Mouse (Mus musculus) hindbrain, embryonic 11.5 days (tissue): Measurements from ENCODE around the gene Slc17a8. TPM values are rescaled to one million over a fixed set of nuclear protein-coding genes. Genes with fewer than 3 reads are reported as not detected.
A peak's percentile ranks its signal among the peaks of the same experiment; 100 is the strongest.

Experiments used
- ATAC-seq: fragments of 200-750 bp; cut with Nextera tagmentation; 2 replicates; pipeline ENCODE4 v1.8.0; 2017; ENCODE audit warnings: mild to moderate bottlenecking, moderate TSS enrichment, moderate library complexity; ENCODE audit not compliant: low FRiP score
- DNase-seq: peaks from one replicate; pipeline ENCODE4 v3.0.0-alpha.2; 2015; ENCODE audit warnings: low spot score
- H3K27ac ChIP-seq: fragments of 300-500 bp; sonication (generic); 2 replicates; pipeline ENCODE4 v1.5.1; 2014; ENCODE audit warnings: mild to moderate bottlenecking, low read depth, low read length
- H3K27me3 ChIP-seq: fragments of 300-500 bp; sonication (generic); 2 replicates; pipeline ENCODE4 v1.6.1; 2014; ENCODE audit warnings: mild to moderate bottlenecking, low read length, moderate library complexity, mixed read lengths; ENCODE audit not compliant: control insufficient read depth, insufficient read depth
- H3K36me3 ChIP-seq: fragments of 300-500 bp; sonication (generic); 2 replicates; pipeline ENCODE4 v1.6.1; 2014; ENCODE audit warnings: mild to moderate bottlenecking, low read length, moderate library complexity, mixed read lengths; ENCODE audit not compliant: control insufficient read depth, insufficient read depth
- H3K4me1 ChIP-seq: fragments of 300-500 bp; sonication (generic); replicated peaks from 2 replicates; pipeline ENCODE4 v1.6.1; 2014; ENCODE audit warnings: low read length, mixed read lengths; ENCODE audit not compliant: control insufficient read depth, insufficient read depth
- H3K4me2 ChIP-seq: fragments of 300-500 bp; sonication (generic); replicated peaks from 2 replicates; pipeline ENCODE4 v1.6.1; 2014; ENCODE audit warnings: mild to moderate bottlenecking, low read depth, low read length
- H3K4me3 ChIP-seq: fragments of 300-500 bp; sonication (generic); 2 replicates; pipeline ENCODE4 v1.5.1; 2014; ENCODE audit warnings: low read depth, low read length
- H3K9ac ChIP-seq: fragments of 300-500 bp; sonication (generic); 2 replicates; pipeline ENCODE4 v1.6.1; 2014; ENCODE audit warnings: low read depth, low read length
- H3K9me3 ChIP-seq: fragments of 300-500 bp; sonication (generic); 2 replicates; pipeline ENCODE4 v1.6.1; 2016; ENCODE audit warnings: low read length; ENCODE audit not compliant: control insufficient read depth
- WGBS: fragments of 180-500 bp; shearing (Covaris S2); extraction: QIAGEN DNeasy Blood & Tissue Kit; methylation state at CpG from one replicate; pipeline ENCODE4 v1.1.7; 2014; 5-methylcytosine and 5-hydroxymethylcytosine counted together
- polyA plus RNA-seq: library from polyadenylated mRNA; unstranded; fragments of >200 nt; fragmentation: Nextera tagmentation; extraction: Ambion mirVana; gene quantifications from 2 replicates; pipeline ENCODE4 v1.2.1, GENCODE M21; 2014

Gene Slc17a8
- polyA plus RNA-seq, 1 experiment from 2014 or later = 2.0 TPM

DNA sequence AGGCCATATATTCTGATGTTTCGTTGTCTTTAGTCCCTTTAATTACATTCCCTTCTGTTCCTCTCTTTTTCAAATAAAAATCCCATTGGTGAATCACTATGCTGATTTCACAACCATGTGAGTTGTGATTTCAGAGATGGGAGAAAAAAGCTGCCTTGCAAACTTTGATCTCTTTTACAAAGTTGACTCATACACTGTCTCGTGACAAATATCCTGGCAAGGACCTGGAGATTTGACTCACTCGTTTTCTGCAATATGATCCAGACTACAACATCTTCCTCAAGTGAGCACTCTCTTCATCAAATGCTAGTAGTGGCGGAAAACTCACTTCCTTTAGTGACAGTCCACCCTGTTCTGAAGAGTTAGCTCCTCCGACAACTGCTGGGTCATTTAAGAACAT is 21.7 kb downstream of the Slc17a8 start:
- ATAC-seq (no peak), DNase-seq (no peak)
- WGBS = 88% methylated on average over 5 of the region's 5 CpGs
- no peaks in the 10 kb centered on the region for H3K9me3 ChIP-seq
- H3K36me3 ChIP-seq = no peaks in the 10 kb centered on the region
- no peaks in the 10 kb centered on the region for H3K27me3 ChIP-seq
- no peak overlapping the region for H3K9ac ChIP-seq
- H3K4me1 ChIP-seq = no peaks in the 10 kb centered on the region
- no peak overlapping the region for H3K4me2 ChIP-seq
- H3K4me3 ChIP-seq = no peak overlapping the region
- H3K27ac ChIP-seq = no peak overlapping the region

DNA sequence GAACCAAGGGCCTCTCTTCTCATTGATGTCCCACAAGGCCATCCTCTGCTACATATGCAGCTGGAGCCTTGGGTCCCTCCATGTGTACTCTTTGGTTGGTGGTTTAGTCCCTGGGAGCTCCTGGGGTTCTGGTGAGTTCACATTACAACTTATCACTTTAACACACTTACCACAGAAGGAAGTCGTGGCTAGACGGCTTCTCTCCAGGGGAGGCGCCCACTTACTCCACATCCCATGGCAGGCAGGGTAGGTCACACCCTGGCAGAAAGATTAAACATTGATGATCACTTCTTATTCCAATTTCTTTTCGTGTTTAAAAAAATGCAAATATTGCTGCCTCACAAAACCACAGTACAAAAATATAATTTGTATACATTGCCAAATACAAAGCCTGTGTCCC is 23.8 kb downstream of the Slc17a8 start:
- no peaks in the 10 kb centered on the region for H3K4me1 ChIP-seq
- H3K4me3 ChIP-seq = no peak overlapping the region
- H3K27ac ChIP-seq = no peak overlapping the region
- no peak for ATAC-seq
- no peak for DNase-seq
- no peaks in the 10 kb centered on the region for H3K27me3 ChIP-seq
- no peak overlapping the region for H3K4me2 ChIP-seq
- no peak overlapping the region for H3K9ac ChIP-seq
- H3K9me3 ChIP-seq = no peaks in the 10 kb centered on the region
- WGBS = 83% methylated on average over 4 of the region's 4 CpGs
- no peaks in the 10 kb centered on the region for H3K36me3 ChIP-seq

DNA sequence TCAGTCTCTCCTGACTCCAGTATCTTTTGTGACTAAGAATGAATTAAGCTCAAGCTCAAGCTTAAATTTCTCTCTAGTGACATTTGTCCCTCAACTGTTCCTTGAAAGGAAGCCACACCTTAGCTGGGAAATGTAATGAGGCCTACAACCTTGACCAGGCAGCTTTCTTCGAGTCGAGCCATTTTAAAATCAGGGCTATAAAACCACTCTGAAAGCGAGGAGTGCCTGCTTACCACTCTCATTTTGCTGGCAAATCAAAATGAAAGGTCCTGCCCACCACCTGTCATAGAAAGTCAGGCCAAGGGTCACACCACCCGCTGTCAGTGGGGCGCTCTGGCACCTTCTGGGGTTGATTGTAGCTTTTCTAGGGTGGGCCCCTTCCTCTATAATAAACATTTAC is 25.1 kb downstream of the Slc17a8 start:
- no peak for DNase-seq
- H3K9me3 ChIP-seq = no peaks in the 10 kb centered on the region
- no peak for ATAC-seq
- H3K36me3 ChIP-seq = no peaks in the 10 kb centered on the region
- no peaks in the 10 kb centered on the region for H3K4me1 ChIP-seq
- 92% methylated on average over 5 of the region's 5 CpGs for WGBS
- no peaks in the 10 kb centered on the region for H3K27me3 ChIP-seq
- H3K4me3 ChIP-seq = no peak overlapping the region
- H3K9ac ChIP-seq = no peak overlapping the region
- H3K27ac ChIP-seq = no peak overlapping the region
- H3K4me2 ChIP-seq = no peak overlapping the region

DNA sequence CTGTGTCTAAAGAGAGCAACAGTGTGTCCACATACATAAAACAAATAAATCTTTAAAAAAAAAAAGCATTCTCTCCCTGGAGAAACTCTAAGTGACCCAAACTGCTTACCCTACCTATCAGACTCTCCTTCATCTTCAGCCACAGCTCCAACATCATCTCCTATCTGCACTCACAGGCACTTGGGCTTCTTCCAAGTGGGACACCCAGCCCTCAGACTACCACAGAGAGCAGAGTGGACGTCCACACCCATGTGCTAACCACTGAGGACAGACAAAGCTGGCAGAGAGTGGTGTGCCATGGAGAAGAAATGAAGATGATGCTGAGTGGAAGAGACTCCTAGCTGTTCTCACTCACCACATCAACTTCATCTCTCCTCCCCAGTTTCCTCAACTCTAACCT is 25.5 kb downstream of the Slc17a8 start:
- no peaks in the 10 kb centered on the region for H3K27me3 ChIP-seq
- H3K4me1 ChIP-seq = no peaks in the 10 kb centered on the region
- no peak overlapping the region for H3K9ac ChIP-seq
- 79% methylated on average over 1 of the region's 1 CpGs for WGBS
- H3K27ac ChIP-seq = no peak overlapping the region
- H3K36me3 ChIP-seq = no peaks in the 10 kb centered on the region
- DNase-seq (no peak), ATAC-seq (no peak)
- H3K4me2 ChIP-seq = no peak overlapping the region
- no peaks in the 10 kb centered on the region for H3K9me3 ChIP-seq
- H3K4me3 ChIP-seq = no peak overlapping the region

DNA sequence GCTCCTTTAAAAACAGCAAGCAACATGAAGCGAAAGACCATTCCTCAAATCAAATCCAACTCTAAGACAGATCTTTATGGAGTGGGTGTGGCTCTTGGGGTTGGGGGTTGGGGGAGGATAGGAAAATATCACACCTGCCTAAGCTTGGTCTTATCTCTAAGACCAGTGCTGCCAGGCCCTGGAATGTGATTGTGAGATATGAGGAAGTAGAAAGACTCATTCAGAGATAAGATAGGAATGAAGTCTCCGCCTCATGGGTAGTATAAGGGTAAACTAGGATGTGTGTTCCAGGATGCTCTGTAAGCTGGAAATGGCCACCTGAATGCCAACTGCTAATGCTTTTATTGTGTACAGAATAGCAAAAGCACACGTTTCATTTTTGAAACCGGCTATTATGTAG is 26.7 kb downstream of the Slc17a8 start:
- ATAC-seq (no peak), DNase-seq (no peak)
- Histone ChIP-seq H3K9ac (no peak overlapping the region), H3K9me3 (no peaks in the 10 kb centered on the region), H3K4me3 (no peak overlapping the region), H3K27ac (no peak overlapping the region), H3K36me3 (no peaks in the 10 kb centered on the region), H3K4me2 (no peak overlapping the region), H3K4me1 (no peaks in the 10 kb centered on the region), H3K27me3 (no peaks in the 10 kb centered on the region)
- 90% methylated on average over 4 of the region's 4 CpGs for WGBS

DNA sequence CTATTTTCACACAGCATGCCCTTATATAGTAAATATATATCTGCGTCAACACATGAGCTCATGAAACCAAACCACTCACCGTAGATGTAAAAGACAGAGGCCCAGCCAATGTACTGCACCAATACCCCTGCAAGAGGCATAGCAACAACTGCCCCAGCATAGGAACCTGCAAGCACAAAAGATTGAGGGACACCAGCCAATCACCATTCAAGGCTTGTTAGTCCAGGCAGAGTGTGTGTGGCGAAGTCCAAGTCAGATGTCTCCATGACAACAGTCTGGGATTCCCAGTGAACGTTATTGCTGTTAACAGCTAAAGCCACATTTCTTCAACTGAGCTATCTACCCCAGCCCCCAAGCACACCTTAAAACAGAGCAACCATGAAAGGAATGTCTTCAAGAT is 28.3 kb downstream of the Slc17a8 start:
- H3K27me3 ChIP-seq = no peaks in the 10 kb centered on the region
- H3K4me3 ChIP-seq = no peak overlapping the region
- no peaks in the 10 kb centered on the region for H3K36me3 ChIP-seq
- H3K4me2 ChIP-seq = no peak overlapping the region
- H3K9ac ChIP-seq = no peak overlapping the region
- H3K4me1 ChIP-seq = no peaks in the 10 kb centered on the region
- H3K9me3 ChIP-seq = no peaks in the 10 kb centered on the region
- DNase-seq = peak; percentile 24
- ATAC-seq = peak; percentile 53; the same call in 1 of the 2 replicates
- 50% methylated on average over 4 of the region's 4 CpGs for WGBS
- H3K27ac ChIP-seq = no peak overlapping the region

DNA sequence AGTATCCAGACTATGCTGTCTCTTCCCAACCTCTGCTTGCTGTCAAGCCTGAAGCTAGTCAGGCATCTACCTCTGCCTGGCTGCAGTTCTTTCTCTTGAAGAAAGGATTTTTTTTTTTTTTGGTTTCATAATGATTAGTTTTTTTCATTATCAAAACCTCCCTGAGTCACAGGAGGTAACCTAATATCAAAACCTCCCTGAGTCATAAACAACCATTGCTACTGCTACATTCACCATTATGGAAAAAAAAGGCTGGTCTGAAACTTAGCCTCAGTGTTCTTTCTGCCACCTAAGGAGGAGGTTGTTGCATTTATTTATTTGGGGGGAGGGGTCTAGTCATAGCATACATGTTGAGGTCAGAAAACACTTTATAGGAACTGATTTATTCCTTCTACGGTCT is 31.2 kb downstream of the Slc17a8 start:
- Histone ChIP-seq H3K4me3 (no peak overlapping the region), H3K27ac (no peak overlapping the region), H3K9me3 (no peaks in the 10 kb centered on the region), H3K4me2 (no peak overlapping the region), H3K4me1 (no peaks in the 10 kb centered on the region), H3K27me3 (no peaks in the 10 kb centered on the region), H3K9ac (no peak overlapping the region), H3K36me3 (no peaks in the 10 kb centered on the region)
- WGBS = 71% methylated on average over 1 of the region's 1 CpGs
- DNase-seq (no peak), ATAC-seq (no peak)

DNA sequence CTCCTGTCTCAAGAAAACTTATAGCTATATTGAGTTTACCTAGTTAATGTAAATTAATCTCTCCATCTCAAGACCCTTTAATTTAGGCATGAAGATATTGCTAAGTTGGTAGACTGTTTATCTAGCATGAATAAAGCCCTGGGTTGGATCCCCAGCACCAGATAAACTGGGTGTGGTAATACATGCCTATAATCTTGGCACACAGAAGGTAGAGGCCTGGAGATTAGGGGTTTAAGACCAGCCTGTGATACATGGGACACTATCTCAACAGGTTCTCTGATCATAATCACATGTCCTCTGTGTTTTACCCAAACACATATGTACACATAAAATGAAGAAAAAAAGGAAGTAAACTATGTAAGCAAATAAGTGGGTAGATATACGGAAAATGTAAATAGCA is 32.3 kb downstream of the Slc17a8 start:
- Histone ChIP-seq H3K4me2 (no peak overlapping the region), H3K4me1 (no peaks in the 10 kb centered on the region), H3K27ac (no peak overlapping the region), H3K36me3 (no peaks in the 10 kb centered on the region), H3K27me3 (no peaks in the 10 kb centered on the region), H3K4me3 (no peak overlapping the region), H3K9me3 (no peaks in the 10 kb centered on the region), H3K9ac (no peak overlapping the region)
- whole genome bisulfite sequencing = 93% methylated on average over 1 of the region's 1 CpGs
- DNase-seq (no peak), ATAC-seq (no peak)

DNA sequence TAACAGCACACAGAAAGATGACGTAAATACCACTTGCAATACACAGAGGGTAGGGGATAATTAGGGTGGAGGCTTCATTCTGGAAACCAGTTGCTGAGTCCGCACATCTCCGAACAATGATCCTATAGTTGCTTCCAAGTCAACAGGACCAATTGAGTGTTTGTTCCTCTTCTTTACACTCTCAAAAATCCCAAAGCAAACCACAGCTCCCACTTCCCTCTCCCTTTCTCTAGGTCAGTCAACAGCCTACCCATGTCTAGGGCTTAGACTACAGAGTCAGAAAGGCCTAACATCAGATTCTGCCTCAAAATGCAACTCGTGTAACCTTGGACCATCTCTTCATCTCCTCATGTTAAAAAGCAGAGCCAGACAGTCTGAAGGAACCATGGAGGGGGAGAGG is 36.3 kb downstream of the Slc17a8 start:
- ATAC-seq = no peak

More for the DNA sequence above, 36.3 kb downstream of the Slc17a8 start:
- no peak overlapping the region for H3K27ac ChIP-seq
- no peaks in the 10 kb centered on the region for H3K9me3 ChIP-seq
- no peaks in the 10 kb centered on the region for H3K27me3 ChIP-seq
- WGBS = 87% methylated on average over 4 of the region's 4 CpGs
- H3K4me1 ChIP-seq = no peaks in the 10 kb centered on the region
- no peak overlapping the region for H3K9ac ChIP-seq
- no peak for DNase-seq
- H3K36me3 ChIP-seq = no peaks in the 10 kb centered on the region
- H3K4me3 ChIP-seq = no peak overlapping the region
- H3K4me2 ChIP-seq = no peak overlapping the region
